Mouse (Mus musculus) Patski (cell line): ENCODE measurements at regions not wholly inside any gene's neighbourhood (a gene's known extent, or its start where the extent isn't known, plus 50 kb on each side); places are given as distances from the start of the nearest gene placed in this dataset.

Source experiments
- ATAC-seq: fragments of 100-300 bp; one replicate; pipeline ENCODE4 v1.8.0; 2021
- CTCF ChIA-PET: fragments of 350-600 bp; sonication (Branson Sonifier 250); formaldehyde crosslinking; loops from one replicate; lab custom pipeline; 2022; ENCODE audit warnings: inconsistent platforms; lab: Charles Lee
- POLR2A ChIA-PET: fragments of 350-600 bp; sonication (Branson Sonifier 250); formaldehyde crosslinking; loops from one replicate; lab custom pipeline; 2022; ENCODE audit warnings: antibody characterized with exemption, inconsistent platforms; lab: Charles Lee
- DNase-seq: peaks from one replicate; pipeline ENCODE4 v3.0.0-alpha.2; 2011; ENCODE audit warnings: low read depth, low spot score
- H3K27me3 ChIP-seq: fragments of 371-371 bp; one replicate; pipeline ENCODE4 v1.5.1; 2021
- CTCF ChIP-seq: fragments of 100-300 bp; IDR thresholded peaks from one replicate; pipeline ENCODE4 v1.5.1; 2021
- in situ Hi-C: fragments of 300-500 bp; cut with MboI; formaldehyde crosslinking; loops from 3 replicates; pipeline ENCODE4 v1.11.1; 2018; ENCODE audit warnings: low pct_unique_long_range_greater_than_20kb, mixed read lengths

DNA sequence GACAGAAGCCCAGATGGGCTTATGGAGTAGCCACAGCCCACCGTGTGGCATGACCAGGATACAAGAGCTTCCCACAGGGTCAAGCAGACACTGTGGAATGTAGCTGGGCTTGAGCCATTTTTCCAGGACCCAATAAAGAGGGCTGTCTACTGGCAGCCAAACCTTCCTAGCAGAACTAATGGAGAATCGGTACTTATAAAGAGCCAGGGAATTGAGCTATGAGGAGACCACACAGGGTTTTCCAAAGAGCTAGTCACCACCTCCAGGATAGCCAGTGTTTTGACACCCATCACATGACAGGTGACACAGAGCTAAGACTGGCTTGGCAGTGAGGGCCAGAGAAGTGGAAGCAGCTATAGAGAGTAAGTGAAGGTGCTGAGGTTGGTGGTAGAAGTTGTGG lies 149.9 kb downstream of the Map2k4 start:
- no peak for TF ChIP-seq CTCF
- in situ Hi-C loops = loop anchor here (25.0 kb wide), 1 partner anchor 376 kb away; the partner anchor contains the start of gene Myocd
- POLR2A ChIA-PET = no interaction called here
- no peak for DNase-seq
- CTCF ChIA-PET = no interaction called here
- ATAC-seq = no peak
- peaks cover 10% of the 10 kb centered on the region for H3K27me3 ChIP-seq

DNA sequence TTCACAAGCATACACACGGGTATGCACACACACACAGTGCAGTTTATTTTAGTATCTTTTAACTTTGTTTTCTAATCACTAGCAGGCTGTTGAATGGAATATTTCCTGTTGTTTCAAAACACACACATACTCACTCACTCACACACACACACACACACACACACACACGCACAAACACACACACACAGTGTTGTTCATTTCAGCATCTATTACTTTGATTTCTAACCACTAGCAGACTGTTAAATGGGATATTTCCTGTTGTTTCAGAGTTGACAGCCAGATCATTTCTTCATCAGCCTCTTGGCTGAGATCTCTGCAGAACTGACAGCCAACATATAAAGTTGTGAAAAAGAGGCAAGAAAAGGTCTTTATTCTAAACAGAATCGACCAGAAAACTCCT lies 150.9 kb downstream of the Map2k4 start:
- ATAC-seq (no peak), DNase-seq (no peak)
- CTCF ChIA-PET = no interaction called here
- no peak for TF ChIP-seq CTCF
- POLR2A ChIA-PET = interaction anchor here (0.6 kb wide), 1 partner anchor 14 kb away, joined by 3 read pairs; no protein-coding TSS in a partner anchor
- H3K27me3 ChIP-seq = peaks cover 14% of the 10 kb centered on the region
- in situ Hi-C loops = loop anchor here (25.0 kb wide), 1 partner anchor 375 kb away; the partner anchor contains the start of gene Myocd

DNA sequence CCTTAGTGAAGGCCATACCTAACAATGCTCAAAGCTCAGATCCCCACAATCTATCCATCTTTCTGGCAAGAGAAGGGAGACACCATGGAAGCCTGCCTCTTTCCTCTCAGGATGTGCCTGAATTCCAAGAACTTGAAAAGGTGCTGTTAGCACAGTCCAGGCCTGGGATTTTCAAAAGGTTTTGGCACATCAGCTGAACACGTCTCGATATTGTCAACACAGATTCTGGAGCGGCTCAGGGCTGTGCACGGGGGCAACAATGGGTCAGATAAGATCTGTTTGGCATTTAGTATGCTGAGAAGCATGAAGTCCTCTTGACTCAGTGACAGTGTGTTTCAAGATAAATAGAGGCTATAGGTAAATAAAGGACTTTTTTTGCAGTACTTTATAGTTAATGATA lies 152.8 kb downstream of the Map2k4 start:
- CTCF ChIA-PET = interaction anchor here (1.2 kb wide), 1 partner anchor 12 kb away, joined by 3 read pairs; no protein-coding TSS in a partner anchor
- H3K27me3 ChIP-seq = peaks cover 9% of the 10 kb centered on the region
- no peak for TF ChIP-seq CTCF
- POLR2A ChIA-PET = no interaction called here
- no peak for ATAC-seq
- in situ Hi-C loops = loop anchor here (25.0 kb wide), 1 partner anchor 373 kb away; the partner anchor contains the start of gene Myocd
- no peak for DNase-seq

DNA sequence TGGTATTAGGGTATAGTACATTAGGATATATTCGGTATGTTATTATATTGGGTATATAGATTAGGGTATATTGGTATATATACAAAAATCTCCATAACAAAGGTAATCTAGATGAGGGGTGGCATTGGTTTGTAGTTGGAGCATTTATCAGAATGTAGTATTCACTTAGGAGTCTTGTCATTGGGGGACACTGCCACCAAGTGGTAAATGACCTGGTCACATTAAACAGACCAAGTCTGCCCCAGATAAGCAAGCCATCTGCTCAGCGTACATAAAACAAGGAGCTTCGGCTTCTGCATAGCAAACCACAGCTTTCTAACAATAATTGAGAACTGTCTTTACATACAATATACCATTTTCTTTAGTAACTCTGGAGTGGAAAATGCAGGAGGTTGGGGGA lies 156.9 kb downstream of the Map2k4 start:
- peak; percentile 63 for TF ChIP-seq CTCF
- CTCF ChIA-PET = interaction anchor here (0.8 to 1.6 kb wide), 5 partner anchors 12 to 434 kb away, joined by 3 to 5 read pairs (median 4); no protein-coding TSS in a partner anchor
- POLR2A ChIA-PET = interaction anchor here (0.6 kb wide), 1 partner anchor 539 kb away, joined by 3 read pairs; no protein-coding TSS in a partner anchor
- ATAC-seq = no peak
- in situ Hi-C loops = loop anchor here (25.0 kb wide), 1 partner anchor 369 kb away; the partner anchor contains the start of gene Myocd
- DNase-seq = no peak
- H3K27me3 ChIP-seq = peaks cover 4% of the 10 kb centered on the region

DNA sequence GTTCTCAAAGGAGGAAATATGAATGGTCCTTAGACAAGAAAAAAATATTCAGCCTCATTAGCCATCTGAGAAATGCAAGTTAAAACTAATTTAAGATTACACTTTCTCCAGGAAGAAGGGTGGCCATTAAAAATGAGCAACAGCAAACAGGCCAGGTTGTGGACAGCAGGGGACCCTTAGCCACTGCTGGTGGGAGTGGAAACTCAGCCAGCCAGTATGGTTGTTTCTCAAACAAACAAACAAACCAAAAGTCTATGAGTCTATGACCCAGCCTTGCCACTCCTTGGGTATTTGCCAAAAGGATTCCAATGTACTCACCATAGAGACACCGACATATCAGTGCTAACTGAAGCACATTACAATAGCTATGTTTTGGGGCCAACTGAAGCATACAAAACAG lies 157.7 kb downstream of the Map2k4 start:
- H3K27me3 ChIP-seq = peaks cover 4% of the 10 kb centered on the region
- CTCF ChIA-PET = interaction anchor here (0.8 to 1.5 kb wide), 3 partner anchors 362 to 433 kb away, joined by 4 to 5 read pairs (median 4); no protein-coding TSS in a partner anchor
- in situ Hi-C loops = loop anchor here (25.0 kb wide), 1 partner anchor 368 kb away; the partner anchor contains the start of gene Myocd
- TF ChIP-seq CTCF = no peak
- POLR2A ChIA-PET = no interaction called here
- ATAC-seq (no peak), DNase-seq (no peak)

DNA sequence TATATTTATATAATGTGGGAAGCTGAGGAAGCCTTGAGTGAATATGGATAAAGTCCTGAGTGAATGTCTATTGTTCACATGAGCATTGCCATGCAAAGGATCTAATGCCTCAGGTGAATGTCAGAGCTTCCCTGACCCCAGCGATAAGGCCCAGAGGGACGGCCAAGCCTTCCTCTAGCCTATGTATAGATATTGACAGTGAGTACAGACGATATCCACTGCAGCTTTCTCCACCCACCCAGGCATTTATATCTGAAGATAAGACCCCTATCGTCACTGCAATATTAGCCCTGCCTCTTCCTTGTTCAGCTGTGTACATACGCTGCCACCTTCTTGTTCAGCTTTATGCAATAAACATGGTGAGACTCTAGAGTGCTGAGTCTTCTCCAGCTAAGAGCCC lies 158.8 kb downstream of the Map2k4 start:
- ATAC-seq (no peak), DNase-seq (no peak)
- in situ Hi-C loops = loop anchor here (25.0 kb wide), 1 partner anchor 367 kb away; the partner anchor contains the start of gene Myocd
- ChIA-PET CTCF (interaction anchor here (1.1 kb wide), 1 partner anchor 49 kb away, joined by 3 read pairs; no protein-coding TSS in a partner anchor), POLR2A (interaction anchor here (0.9 kb wide), 1 partner anchor 25 kb away, joined by 4 read pairs; no protein-coding TSS in a partner anchor)
- peaks cover 4% of the 10 kb centered on the region for H3K27me3 ChIP-seq
- no peak for TF ChIP-seq CTCF

DNA sequence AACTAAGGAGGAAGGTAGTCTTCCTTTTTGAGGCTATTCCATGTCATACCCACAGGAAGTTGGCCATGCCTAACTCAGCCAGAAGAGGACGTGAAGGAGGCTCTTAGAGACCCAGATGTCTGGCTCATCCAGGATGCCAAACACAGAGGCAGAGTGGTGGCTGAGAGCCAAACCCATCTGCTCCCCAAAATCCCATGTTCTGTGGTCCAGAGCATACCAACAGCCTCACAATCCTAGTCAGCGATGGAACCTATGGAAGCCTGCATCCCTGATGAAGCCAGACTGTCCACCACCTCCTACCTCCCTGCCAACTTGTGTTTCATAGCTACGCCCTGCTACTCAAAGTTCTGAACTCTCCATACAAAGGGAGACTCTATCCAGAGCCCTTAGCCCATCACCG lies 169.1 kb downstream of the Map2k4 start:
- peaks cover 9% of the 10 kb centered on the region for H3K27me3 ChIP-seq
- no peak for DNase-seq
- ChIA-PET POLR2A (interaction anchor here (1.0 kb wide), 1 partner anchor 9 kb away, joined by 4 read pairs; no protein-coding TSS in a partner anchor), CTCF (no interaction called here)
- no peak for TF ChIP-seq CTCF
- in situ Hi-C loops = no loop called here
- no peak for ATAC-seq

DNA sequence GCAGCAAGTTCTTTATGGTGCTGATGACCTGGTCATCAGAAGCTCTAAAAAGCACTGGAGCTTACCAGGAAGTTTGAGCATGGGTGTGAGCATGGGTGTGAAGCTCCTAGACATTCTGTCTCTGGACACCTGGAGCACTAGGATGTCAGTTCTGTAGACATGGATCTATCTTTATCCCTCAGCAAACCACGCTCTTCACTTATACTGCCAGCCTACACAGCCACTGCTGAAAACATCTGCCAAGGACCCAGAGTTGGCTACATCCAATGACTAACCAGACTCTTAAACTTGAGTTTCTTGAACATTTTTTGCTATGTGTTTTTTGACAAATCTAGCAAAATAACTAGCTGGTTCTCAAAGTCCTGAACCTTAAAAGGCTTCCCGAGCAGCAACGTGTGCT lies 177.6 kb downstream of the Map2k4 start:
- peaks cover 7% of the 10 kb centered on the region for H3K27me3 ChIP-seq
- ATAC-seq (no peak), DNase-seq (no peak)
- no peak for TF ChIP-seq CTCF
- ChIA-PET POLR2A (no interaction called here), CTCF (no interaction called here)
- in situ Hi-C loops = no loop called here

DNA sequence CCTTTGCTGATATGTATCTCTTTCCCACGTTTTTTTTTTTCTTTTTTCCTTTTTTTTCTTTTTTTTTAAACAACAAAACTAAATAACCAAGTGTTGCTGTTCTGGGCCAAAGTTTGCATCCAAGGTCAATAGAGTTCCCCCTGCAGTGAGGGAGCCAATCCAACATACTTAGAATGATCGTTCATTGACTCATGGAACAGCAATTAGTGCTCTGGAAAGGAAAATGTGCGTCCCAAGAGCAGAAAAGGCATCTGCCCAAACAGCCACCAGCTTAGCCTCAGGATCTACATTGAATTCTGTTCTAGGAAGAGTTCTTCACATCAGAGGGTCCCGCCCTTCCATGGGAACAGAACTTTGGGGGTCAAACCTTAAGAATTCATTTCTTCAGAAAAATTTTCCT lies 179.0 kb downstream of the Map2k4 start:
- DNase-seq (no peak), ATAC-seq (no peak)
- CTCF ChIA-PET = no interaction called here
- peaks cover 3% of the 10 kb centered on the region for H3K27me3 ChIP-seq
- TF ChIP-seq CTCF = no peak
- POLR2A ChIA-PET = no interaction called here
- in situ Hi-C loops = no loop called here

DNA sequence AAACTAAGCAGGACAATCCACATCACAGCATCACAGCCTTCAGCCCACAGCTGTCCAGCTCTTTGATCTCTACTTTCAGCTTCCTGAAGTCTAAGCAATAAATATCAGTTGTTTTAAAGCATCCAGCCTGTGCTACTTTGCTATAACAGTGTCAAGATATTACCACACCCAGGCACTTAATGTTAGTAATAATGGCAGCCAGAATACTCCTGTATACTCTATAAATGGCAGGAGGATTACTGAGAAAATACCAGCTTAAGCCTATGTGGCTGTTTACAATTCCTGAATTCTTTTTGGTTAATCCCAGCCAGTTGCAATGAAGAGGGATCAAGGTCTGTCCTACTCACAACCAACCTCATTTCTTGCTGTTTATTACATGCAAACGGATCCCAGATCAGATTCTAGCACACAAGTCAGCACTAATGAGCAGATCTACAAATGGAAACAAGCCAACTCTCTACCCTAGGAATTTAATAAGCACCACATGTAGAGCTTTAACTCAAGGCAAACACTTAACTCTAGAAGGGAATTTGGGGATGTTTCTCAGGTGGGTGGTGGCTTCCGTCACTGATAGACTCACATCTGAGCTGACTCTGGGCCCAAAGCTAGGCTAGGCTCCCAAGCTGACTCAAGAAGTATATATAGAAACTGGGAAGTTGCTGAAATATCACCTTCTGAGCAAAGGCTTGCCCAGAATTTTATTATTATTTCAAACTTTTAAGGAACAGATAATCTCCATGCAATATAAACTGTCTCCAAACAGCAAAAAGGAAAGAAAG lies 190.6 kb downstream of the Map2k4 start:
- no peak for ATAC-seq
- DNase-seq = no peak
- in situ Hi-C loops = no loop called here
- no peaks in the 10 kb centered on the region for H3K27me3 ChIP-seq
- ChIA-PET POLR2A (no interaction called here), CTCF (no interaction called here)
- TF ChIP-seq CTCF = no peak

DNA sequence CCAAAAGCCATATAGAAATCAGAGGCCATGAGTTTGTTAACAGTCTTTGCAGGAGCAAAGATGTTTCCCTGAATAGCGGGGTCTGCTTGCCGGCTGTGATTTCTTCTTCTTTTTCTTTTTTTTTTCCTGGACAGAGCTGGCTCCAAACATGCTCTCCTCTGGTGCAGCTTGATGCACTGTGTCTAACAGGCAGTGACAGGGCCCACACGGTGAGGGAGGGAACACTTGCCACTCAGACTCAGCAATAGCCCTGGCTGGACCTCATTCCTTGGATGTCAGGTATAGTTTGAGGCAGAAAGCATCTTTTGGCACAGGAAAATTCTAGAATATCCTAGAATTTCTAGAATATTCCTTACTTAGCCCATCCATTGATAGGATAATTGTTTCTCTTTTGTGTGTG lies 199.6 kb downstream of the Map2k4 start:
- peaks cover 8% of the 10 kb centered on the region for H3K27me3 ChIP-seq
- ChIA-PET CTCF (no interaction called here), POLR2A (no interaction called here)
- no peak for TF ChIP-seq CTCF
- ATAC-seq (no peak), DNase-seq (no peak)
- in situ Hi-C loops = no loop called here
